Mouse (Mus musculus) activated CD4-positive, CD25-positive, alpha-beta regulatory T cell (primary cell): Measurements from ENCODE around the gene Sprn. TPM values are rescaled to one million over a fixed set of nuclear protein-coding genes. Genes with fewer than 3 reads are reported as not detected.

Source experiments
- polyA plus RNA-seq, 2 experiments: library from polyadenylated mRNA; unstranded; fragments of 100-300 nt; shearing (Covaris generic); gene quantifications; one replicate each; pipeline ENCODE4 v1.2.1; 2017

The Sprn gene
- not detected for polyA plus RNA-seq

DNA sequence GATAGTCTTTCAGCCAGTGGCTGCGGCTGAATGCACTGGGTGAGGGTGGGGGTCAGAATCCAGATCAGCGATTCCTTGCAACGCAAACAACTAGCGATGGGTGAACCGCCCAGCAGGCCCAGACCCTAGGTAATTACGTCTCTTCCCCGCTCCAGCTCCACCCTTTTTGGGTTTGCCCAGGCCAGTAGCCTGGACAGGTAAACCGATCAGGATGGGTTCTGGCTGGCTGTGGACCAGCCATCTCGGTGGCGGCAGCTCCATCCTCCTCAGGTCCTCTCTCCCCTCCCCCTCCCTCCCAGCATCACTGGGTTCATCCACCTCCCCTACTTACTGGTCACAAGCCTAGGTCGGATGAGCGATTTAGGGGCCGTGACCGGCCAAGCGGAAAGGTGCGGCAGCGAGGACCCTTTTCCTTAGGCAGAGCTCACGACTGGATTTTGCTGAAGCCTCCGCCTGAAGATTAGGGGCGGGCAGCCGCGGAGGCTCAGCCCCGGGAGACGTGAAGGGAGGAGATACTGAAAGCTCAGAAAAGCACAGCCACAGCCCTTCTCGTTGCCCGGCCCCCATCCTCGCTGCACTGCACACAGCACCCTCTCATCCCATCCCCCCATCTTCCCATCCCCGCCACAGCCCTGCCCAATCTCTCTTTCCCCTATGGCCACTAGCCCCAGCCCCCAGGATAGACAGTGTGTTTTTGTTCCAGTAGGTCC lies at the start of gene Sprn:
Sprn (minus strand) TSS at position 660 of the 710 bp plus-strand sequence.

GRCm38 (mm10) chr7:140172936-140173335 lies 18.3 kb upstream of the Sprn start, which contains the start of gene Olfr523:
TSS of gene Olfr523 (plus strand) at chr7:140173217.

DNA sequence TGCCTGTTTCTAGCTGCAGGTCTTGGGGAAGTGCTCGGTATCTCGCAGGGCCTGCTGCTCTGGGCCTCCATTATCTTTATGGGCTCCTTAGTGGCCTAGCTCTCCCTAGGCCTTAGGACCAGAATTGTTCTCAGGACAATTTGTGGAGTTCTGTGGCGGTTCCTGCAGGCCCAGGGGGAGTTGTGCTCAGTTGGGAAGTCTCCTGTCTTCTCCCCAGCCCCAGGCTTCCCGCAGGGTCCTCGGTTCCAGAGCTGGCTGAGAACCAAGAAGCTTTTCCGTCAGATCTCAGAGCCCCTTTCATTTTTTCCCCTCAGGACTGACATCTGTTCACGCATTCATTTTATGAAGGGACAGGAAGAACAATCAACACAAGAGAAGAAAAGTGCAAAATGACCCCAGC lies 10.0 kb upstream of the Sprn start, which contains the start of gene Olfr522:
Olfr522 (minus strand) TSS at position 101 of the 400 bp plus-strand sequence.

DNA sequence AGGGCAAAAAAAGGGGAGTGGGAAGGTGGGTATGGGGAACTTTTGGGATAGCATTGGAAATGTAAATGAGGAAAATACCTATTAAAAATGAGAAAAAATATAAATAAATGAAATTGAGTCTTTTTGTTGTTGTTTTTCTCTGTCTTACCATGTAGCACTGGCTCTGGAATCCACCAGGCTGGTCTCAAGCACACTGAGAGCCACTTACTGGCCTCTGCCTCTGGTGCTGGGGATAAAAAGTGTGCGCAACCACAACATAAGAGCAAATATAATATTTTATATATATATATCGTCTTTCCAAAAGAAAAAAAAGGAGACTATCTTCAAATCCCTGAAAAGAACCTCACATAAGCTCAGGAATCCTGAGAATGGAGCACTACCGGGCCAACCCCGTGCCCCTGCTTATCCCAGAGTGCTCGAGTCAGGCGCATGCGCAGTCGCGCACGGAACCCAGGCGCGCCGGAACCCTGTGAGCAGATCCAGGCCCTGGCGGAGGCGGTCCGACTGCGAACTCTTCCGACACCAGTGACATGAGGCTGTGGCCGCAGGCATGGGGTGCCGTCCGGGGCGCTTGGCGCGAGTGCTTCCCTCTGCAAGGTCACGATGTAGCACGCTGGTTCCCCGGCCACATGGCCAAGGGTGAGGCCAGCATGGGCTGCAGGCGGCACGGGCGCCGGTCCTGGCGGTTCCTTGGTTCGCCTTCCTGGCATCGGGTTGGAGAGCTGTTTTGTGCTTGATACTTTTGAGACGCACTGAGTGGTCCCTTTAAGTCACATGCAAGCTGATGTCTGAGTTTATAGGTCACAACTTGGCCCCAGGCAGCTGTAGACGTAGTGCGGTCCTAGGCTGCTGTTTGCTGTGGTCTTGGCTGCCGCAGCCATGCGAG lies 17.3 kb downstream of the Sprn start, which contains the start of gene Mtg1:
Mtg1 (plus strand) TSS at position 430 of the 886 bp plus-strand sequence.

DNA sequence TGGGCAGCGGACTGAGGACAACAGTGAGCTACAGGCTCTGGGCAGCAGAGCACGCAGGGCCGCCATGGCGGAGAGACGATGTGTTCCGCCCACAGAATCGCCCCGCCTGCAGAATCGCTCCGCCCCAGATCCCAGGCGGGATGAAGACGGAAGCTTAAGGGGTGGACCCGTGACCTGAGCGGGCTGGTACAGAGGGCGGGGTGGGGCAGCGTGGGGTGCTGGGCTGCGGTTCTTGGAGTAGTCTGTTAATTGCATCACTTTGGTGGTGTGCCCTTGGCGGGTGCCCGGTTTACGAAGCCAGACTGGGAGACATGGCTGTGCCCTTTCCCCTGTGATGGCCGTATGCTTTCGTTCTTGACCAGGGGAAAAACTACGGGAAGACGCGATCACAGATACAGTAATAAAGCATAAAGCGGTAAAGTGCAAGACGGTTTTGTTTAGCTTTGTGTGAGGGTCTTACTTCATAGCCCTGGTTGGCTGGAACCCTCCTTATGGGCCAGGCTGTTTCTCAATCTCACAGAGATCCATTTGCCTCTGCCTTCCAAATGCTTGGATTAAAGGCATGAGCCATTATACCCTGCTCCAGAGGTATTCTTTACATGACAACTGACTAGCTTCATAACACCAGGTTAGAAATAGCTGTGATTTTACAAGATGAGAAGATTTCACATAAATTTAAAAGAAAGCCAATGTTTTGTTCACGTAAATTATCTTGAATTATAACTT lies 38.2 kb downstream of the Sprn start, which contains the start of gene Echs1:
Echs1 (minus strand) TSS at position 148 of the 726 bp plus-strand sequence.

DNA sequence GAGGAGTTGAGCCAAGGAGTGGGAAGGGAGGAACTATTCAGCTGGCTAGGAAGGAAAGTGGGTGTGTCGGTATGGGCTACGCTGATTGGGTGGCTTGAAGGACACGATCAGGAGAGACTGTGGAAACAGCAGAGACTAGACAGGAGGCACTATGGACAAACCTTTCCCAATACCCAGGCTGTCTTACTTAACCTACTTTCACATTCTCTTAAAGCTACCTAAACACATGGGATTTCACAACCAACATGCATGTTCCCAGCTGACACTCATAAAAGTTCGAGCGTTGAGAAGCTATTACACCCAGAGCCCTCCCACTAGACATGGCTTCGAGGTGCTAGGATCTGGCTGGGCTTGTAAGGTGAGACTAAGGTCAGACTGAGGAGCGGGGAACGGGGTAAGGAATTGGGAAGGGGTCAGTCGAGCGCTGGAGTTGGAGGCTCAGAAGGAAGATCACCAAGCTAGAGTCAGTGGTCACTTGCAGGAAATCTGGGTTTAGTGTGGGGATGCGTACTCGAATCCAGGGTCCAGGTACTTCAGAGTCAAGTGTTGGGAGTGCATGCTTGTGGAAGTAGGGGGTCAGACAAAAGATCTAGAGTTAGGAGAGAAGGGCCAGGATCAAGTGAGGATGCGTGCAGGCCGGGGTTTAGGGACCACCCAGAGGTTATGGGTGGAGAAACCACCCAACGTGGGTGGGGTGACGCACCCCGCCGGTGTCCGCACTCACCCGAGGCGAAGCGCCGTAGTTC lies 38.9 kb downstream of the Sprn start, which contains the start of gene Paox:
Paox (plus strand) TSS at position 217 of the 746 bp plus-strand sequence.

DNA sequence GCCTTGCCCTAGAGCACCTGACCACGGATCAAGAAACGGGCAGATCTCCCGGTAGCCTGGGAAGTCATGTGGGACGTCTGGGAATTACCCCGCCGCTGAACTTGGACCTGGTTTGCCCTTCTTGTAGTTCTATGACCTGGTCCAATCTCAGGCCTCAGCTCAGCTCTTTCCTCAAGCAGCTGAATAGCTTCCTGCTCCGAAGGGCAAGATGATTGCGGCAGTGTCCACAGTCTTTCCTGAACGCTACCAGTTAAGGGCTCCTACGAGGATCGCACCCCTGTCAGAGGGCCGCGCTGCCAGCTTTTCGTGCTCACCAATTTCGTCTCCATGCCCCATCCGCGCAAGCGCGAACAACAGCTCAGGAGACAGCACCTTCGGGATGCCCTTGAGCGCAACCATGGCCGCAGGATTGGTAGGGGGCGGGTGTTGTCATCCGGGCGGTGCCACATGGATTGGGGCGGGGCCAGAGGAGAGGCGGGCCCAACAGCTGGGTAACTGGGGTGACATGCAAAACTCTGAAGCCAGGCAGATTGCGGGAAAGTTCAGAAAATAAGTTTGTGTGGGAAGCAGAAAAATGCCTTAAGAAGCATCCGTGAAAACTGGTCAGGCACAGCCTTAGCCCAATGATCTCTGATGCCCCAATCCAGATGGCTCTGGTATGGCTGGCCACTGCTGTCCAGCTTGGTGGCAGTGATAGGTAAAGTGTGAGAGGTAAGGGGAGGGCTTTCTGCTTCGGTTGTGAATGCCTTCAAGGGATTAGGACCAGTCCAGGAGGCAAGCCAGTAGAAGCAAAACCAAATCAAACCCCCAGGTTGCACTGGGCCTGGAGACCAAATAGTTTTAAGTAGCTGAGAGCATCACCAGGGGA lies 52.5 kb downstream of the Sprn start, which contains the start of gene Fuom:
Fuom (minus strand) TSS at position 449 of the 868 bp plus-strand sequence.

Other genes starting within 250 kb of the Sprn start
- gene Utf1, start 211.1 kb downstream of the Sprn start, polyA plus RNA-seq, result 1 to 10 TPM; 1.6 to 2.6 TPM
- gene 6430531B16Rik, start 176.1 kb downstream of the Sprn start, polyA plus RNA-seq, result under 1 TPM; 0.22 to 0.44 TPM
- 10 to 100 TPM; 20.5 to 21.8 TPM for gene Adam8, start 162.3 kb downstream of the Sprn start, polyA plus RNA-seq
- gene Zfp511, start 118.5 kb downstream of the Sprn start, polyA plus RNA-seq, result 10 to 100 TPM; 46.4 to 48.1 TPM
- gene Tubgcp2, start 118.2 kb downstream of the Sprn start, polyA plus RNA-seq, result 10 to 100 TPM; 29.9 to 32.9 TPM
- gene Msx3, start 105.8 kb downstream of the Sprn start, polyA plus RNA-seq, result not detected
- not detected for gene Caly, start 72.3 kb downstream of the Sprn start, polyA plus RNA-seq
- gene Prap1, start 61.5 kb downstream of the Sprn start, polyA plus RNA-seq, result not detected
- gene Fuom, start 52.4 kb downstream of the Sprn start, polyA plus RNA-seq, result 10 to 100 TPM; 13.4 to 15.1 TPM
- gene Paox, start 39.1 kb downstream of the Sprn start, polyA plus RNA-seq, result 1 to 10 TPM; 5.1 to 9.2 TPM
- 10 to 100 TPM; 54.2 to 70.6 TPM for gene Echs1, start 38.4 kb downstream of the Sprn start, polyA plus RNA-seq
- 10 to 100 TPM; 21.0 to 44.0 TPM for gene Mtg1, start 17.3 kb downstream of the Sprn start, polyA plus RNA-seq
- not detected for gene Olfr522, start 9.9 kb upstream of the Sprn start, polyA plus RNA-seq
- not detected for gene Olfr523, start 18.3 kb upstream of the Sprn start, polyA plus RNA-seq
- under 1 TPM in 1 of 2 experiments, not detected in 1; 0.18 TPM for gene Olfr524, start 51.1 kb upstream of the Sprn start, polyA plus RNA-seq
- under 1 TPM in 1 of 2 experiments, not detected in 1; 0.29 TPM for gene Cd163l1, start 63.4 kb upstream of the Sprn start, polyA plus RNA-seq
- gene 5830411N06Rik, start 92.4 kb upstream of the Sprn start, polyA plus RNA-seq, result 1 to 10 TPM in 1 of 2 experiments, not detected in 1; 1.1 TPM
- gene Olfr525, start 166.0 kb upstream of the Sprn start, polyA plus RNA-seq, result under 1 TPM in 1 of 2 experiments, not detected in 1; 0.10 TPM
- gene Olfr527, start 179.1 kb upstream of the Sprn start, polyA plus RNA-seq, result not detected
- under 1 TPM in 1 of 2 experiments, not detected in 1; 0.21 TPM for gene Olfr60, start 206.8 kb upstream of the Sprn start, polyA plus RNA-seq
- under 1 TPM in 1 of 2 experiments, not detected in 1; 0.54 TPM for gene Olfr530, start 221.5 kb upstream of the Sprn start, polyA plus RNA-seq
- gene Olfr531, start 248.0 kb upstream of the Sprn start, polyA plus RNA-seq, result under 1 TPM in 1 of 2 experiments, not detected in 1; 0.14 TPM